9 mouse cellular contexts compared by ENCODE assay signal in genomic region chr15:80529955-80530869, GRCm38 (mm10). TPM values are rescaled to one million over a fixed set of nuclear protein-coding genes. Genes with fewer than 3 reads are reported as not detected.
A peak's percentile ranks its signal among the peaks of the same experiment; 100 is the strongest.
DNase-seq lines count a peak whose midpoint lies in the region; ATAC-seq and TF ChIP-seq lines count a peak whose summit lies in the region.
"Had no signal": no experiment of that assay in that cellular context is flagged by ENCODE, and none has a peak within 500 bp of the region (broad histone marks: within the 10 kb centered on the region; RNA-seq: fewer than 3 reads in every experiment).

No protein-coding gene starts in this region.

- TF ChIP-seq EP300 in stomach, postnatal 0 days (optimal IDR thresholded peaks at IDR 0.05), result no peak

- WGBS in forebrain, embryonic 13.5 days, result 44% methylated on average over 20 of the region's 20 CpGs
- 54% methylated on average over 20 of the region's 20 CpGs for WGBS in stomach, postnatal 0 days

- H3K4me3 ChIP-seq in forebrain, embryonic 13.5 days, result no peak overlapping the region
- no peak overlapping the region for H3K4me3 ChIP-seq in stomach, postnatal 0 days (ENCODE audit: low read depth, low read length)

- no peaks in the 10 kb centered on the region for H3K27me3 ChIP-seq in forebrain, embryonic 13.5 days
- H3K27me3 ChIP-seq in stomach, postnatal 0 days (ENCODE audit: control insufficient read depth, insufficient read depth, low read length), result no peaks in the 10 kb centered on the region

- no peak for ATAC-seq in cerebellum, adult (ENCODE audit: insufficient number of reproducible peaks, low FRiP score, low TSS enrichment)
- no peak for ATAC-seq in forebrain, embryonic 13.5 days
- no peak for ATAC-seq in stomach, postnatal 0 days (ENCODE audit: low FRiP score, low TSS enrichment)

- H3K36me3 ChIP-seq in forebrain, embryonic 13.5 days (ENCODE audit: poor library complexity, severe bottlenecking), result no peaks in the 10 kb centered on the region
- no peaks in the 10 kb centered on the region for H3K36me3 ChIP-seq in stomach, postnatal 0 days (ENCODE audit: control insufficient read depth, insufficient read depth, low read length)

- no peak overlapping the region for H3K9ac ChIP-seq in forebrain, embryonic 13.5 days
- no peak overlapping the region for H3K9ac ChIP-seq in stomach, postnatal 0 days (ENCODE audit: low read length)

- H3K27ac ChIP-seq in forebrain, embryonic 13.5 days, result peak overlapping the region; percentile 36; the same call in 1 of the 2 replicates
- H3K27ac ChIP-seq in stomach, postnatal 0 days (replicated peaks), result no peak overlapping the region

- intact Hi-C loops in left cerebral cortex, postnatal 36 days (cut with DNase I), result no loop called here

- peaks cover 9% of the 10 kb centered on the region for H3K4me1 ChIP-seq in forebrain, embryonic 13.5 days
- H3K4me1 ChIP-seq in stomach, postnatal 0 days (replicated peaks; ENCODE audit: control insufficient read depth, insufficient read depth), result no peaks in the 10 kb centered on the region

- DNase-seq in cerebellum, postnatal 10 days, result peak; percentile 18 to 30
- peak; percentile 44 to 46 for DNase-seq in left cerebral cortex, postnatal 36 days (ENCODE audit: low spot score in 2 of 2)
- DNase-seq in retina, embryonic 14.5 days (ENCODE audit: low spot score), result peak; percentile 58
- DNase-seq in stomach, postnatal 0 days (ENCODE audit: low spot score), result no peak
- no peak for DNase-seq in spleen, adult 12 weeks (ENCODE audit: low spot score)
- no peak for DNase-seq in adrenal gland, adult 8-10 months

- H3K4me2 ChIP-seq in forebrain, embryonic 13.5 days, result peak overlapping the region; percentile 27
- H3K4me2 ChIP-seq in stomach, postnatal 0 days (replicated peaks; ENCODE audit: low read depth), result no peak overlapping the region

- no peak for TF ChIP-seq CTCF in stomach, postnatal 0 days (IDR thresholded peaks at IDR 0.05; ENCODE audit: low read depth)

- no peaks in the 10 kb centered on the region for H3K9me3 ChIP-seq in forebrain, embryonic 13.5 days (replicated peaks)
- no peaks in the 10 kb centered on the region for H3K9me3 ChIP-seq in stomach, postnatal 0 days (ENCODE audit: control insufficient read depth, low read length)

RNA-seq across cellular contexts. Expression of gene Enthd1, which starts 34.7 kb away (rescaled TPM):
- polyA plus RNA-seq in forebrain, embryonic 13.5 days (2015; fragmentation: Nextera tagmentation; extraction: Ambion mirVana), result not detected in 2 replicates
- not detected for total RNA-seq in left cerebral cortex, postnatal 36 days (2021)
- polyA plus RNA-seq in stomach, postnatal 0 days (2015; fragmentation: Nextera tagmentation; extraction: Ambion mirVana), result not detected in 2 replicates
- total RNA-seq in adrenal gland, adult 8-10 months (2022), result not detected
- polyA plus RNA-seq: heart, postnatal 0 days had no signal

RNA-seq across cellular contexts. Expression of gene Grap2, which starts 42.2 kb away (rescaled TPM):
- 0.26 and 0.91 TPM in 2 replicates for polyA plus RNA-seq in forebrain, embryonic 13.5 days (2015; fragmentation: Nextera tagmentation; extraction: Ambion mirVana)
- total RNA-seq in left cerebral cortex, postnatal 36 days (2021), result under 1 TPM; 0.35 to 0.50 TPM
- polyA plus RNA-seq in stomach, postnatal 0 days (2015; fragmentation: Nextera tagmentation; extraction: Ambion mirVana), result 0.15 and 0.22 TPM in 2 replicates
- total RNA-seq in adrenal gland, adult 8-10 months (2022), result 1 to 10 TPM in 3 of 4 experiments, under 1 TPM in 1; 0.66 to 1.7 (median 1.3) TPM

Comparison
In these comparisons a context has a peak if more than half of its experiments do, and no peak if none do; other contexts are left out.
1. DNase-seq: peak in cerebellum, postnatal 10 days (2 of 2), left cerebral cortex, postnatal 36 days (2 of 2) and retina, embryonic 14.5 days (single experiment); none in stomach, postnatal 0 days (single experiment), spleen, adult 12 weeks (single experiment) and adrenal gland, adult 8-10 months (single experiment).